Mouse (Mus musculus) splenic B cell, adult 2 months (primary cell): Measurements from ENCODE around the gene Cdk5rap3.

ENCODE experiments used
- DNase-seq: peaks from one replicate; pipeline ENCODE4 v3.0.0-alpha.2; 2011; ENCODE audit warnings: low read depth, low spot score
- H3K27me3 ChIP-seq: 2 replicates; pipeline ENCODE4 v1.6.1; 2012; ENCODE audit warnings: mild to moderate bottlenecking, low read length, moderate library complexity, mixed read lengths; ENCODE audit not compliant: control insufficient read depth, poor library complexity, insufficient read depth, severe bottlenecking
- H3K36me3 ChIP-seq: 2 replicates; pipeline ENCODE4 v1.6.1; 2012; ENCODE audit warnings: mild to moderate bottlenecking, low read length, moderate library complexity, mixed read lengths; ENCODE audit not compliant: control insufficient read depth, poor library complexity, insufficient read depth, severe bottlenecking

The Cdk5rap3 gene

GRCm38 (mm10) chr11:96863206-96863995 lies 52.9 kb downstream of the Cdk5rap3 start:
- DNase-seq: no peak
- no peaks in the 10 kb centered on the region for H3K27me3 ChIP-seq
- H3K36me3 ChIP-seq: no peaks in the 10 kb centered on the region

DNA sequence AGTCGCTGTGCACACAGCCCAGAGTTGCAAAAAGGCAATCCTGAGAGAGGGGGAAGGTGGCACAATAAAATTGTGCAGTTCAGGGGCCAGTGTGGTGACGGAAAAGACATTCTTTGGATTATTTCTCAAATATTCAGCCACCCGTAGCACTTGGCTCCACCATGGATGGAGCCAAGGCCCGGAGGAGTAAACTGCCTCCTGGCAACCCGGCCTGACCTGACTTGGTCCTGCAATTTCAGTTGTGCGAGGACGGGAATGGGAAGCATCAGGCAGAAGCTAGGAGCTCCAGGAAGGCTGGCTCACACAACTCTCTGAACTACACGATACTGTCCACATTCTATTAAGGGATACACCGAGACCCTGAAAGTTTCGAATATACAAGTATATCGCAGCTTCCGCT lies 53.8 kb downstream of the Cdk5rap3 start:
- DNase-seq: no peak
- no peaks in the 10 kb centered on the region for H3K27me3 ChIP-seq
- H3K36me3 ChIP-seq: no peaks in the 10 kb centered on the region

DNA sequence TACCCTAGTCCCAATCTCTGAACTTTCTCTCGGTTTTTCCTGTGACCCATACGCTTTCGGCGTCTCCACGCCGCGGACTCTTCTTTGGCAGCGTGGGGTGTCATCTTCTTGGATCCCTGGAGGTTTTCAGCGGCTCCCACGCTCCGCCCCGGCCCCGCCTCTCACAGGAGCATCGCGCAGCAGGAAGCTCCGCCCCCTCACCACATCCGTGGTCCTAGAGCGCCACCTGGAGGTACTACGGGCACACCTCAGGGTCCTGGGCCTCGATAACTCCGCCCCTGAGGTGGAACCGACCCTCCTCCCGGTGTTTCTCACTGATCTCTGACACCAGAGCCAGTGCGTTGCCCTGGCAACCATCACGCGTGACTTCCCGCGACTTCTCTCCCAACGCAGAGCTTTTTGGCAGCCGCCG lies 54.4 kb downstream of the Cdk5rap3 start:
- no peaks in the 10 kb centered on the region for H3K36me3 ChIP-seq
- DNase-seq: peak; percentile 98
- no peaks in the 10 kb centered on the region for H3K27me3 ChIP-seq

DNA sequence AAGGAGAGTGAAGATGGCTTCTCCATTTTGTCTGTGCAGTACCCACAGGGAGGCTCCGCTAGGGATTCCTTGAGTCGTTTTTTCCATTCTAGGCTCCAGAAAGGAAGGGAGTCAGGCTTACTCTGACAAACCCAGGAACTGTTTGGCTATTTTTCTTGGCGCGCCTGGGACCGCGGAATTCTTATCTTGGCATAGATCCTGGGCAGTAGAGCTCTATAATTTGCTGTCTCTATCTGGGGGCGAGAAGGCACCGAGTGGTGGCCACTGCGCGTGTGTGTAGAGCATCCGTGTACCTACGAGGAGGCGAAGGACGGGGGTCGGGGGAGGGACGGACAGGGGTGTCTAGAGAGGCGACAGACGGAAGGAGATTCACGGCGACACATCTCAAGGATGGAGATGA lies 54.9 kb downstream of the Cdk5rap3 start:
- Histone ChIP-seq H3K27me3 (no peaks in the 10 kb centered on the region), H3K36me3 (no peaks in the 10 kb centered on the region)
- no peak for DNase-seq

DNA sequence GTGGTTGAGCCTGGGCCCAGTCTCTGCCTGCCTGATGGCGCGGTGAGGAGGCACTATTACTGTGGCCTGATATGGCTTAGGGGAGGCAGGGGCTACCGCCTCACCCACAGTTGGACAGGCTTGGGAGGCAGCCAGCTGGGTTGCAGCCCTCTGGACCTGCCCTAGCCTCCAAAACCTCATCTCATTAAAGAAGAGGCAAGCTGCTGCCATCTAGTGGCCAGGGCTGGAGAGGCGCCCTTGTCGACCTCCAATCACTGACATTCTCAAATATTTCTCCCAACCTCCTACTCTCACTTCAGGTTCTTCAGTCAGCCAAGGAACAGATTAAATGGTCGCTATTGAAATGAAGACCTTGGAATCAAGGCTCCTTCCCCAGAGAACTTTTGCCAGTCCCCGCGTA lies 55.7 kb downstream of the Cdk5rap3 start:
- H3K36me3 ChIP-seq: no peaks in the 10 kb centered on the region
- no peaks in the 10 kb centered on the region for H3K27me3 ChIP-seq
- DNase-seq: peak; percentile 89

DNA sequence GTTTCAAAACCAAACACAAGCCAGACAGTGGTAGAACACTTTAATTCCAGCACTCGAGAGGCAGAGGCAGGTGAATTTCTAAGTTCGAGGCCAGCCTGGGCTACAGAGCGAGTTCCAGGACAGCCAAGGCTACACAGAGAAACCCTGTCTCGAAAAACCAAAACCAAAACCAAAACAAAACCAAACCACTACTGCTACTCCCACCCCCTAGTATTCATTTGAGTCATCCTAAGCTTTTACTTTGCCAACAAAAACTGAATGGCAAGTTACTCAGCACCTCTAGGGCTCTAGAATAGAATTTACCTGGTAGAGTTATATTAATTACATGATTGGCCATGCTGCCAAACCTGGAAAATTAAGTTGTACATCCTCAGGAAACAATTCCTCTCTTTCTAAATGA lies 56.7 kb downstream of the Cdk5rap3 start:
- H3K36me3 ChIP-seq: no peaks in the 10 kb centered on the region
- H3K27me3 ChIP-seq: no peaks in the 10 kb centered on the region
- DNase-seq: no peak

- no peak for DNase-seq
- Histone ChIP-seq H3K27me3 (no peaks in the 10 kb centered on the region), H3K36me3 (no peaks in the 10 kb centered on the region)
Observed at GRCm38 (mm10) chr11:96857446-96857845, 58.9 kb downstream of the Cdk5rap3 start.
